Mouse (Mus musculus) small intestine, adult 2 months (tissue): ENCODE measurements around the gene Clec2e.

Source experiments
- CTCF ChIP-seq: fragments of 200-500 bp; IDR thresholded peaks from 2 replicates; pipeline ENCODE4 v1.5.1; 2012; ENCODE audit warnings: low read depth, mild to moderate bottlenecking, control low read depth, inconsistent platforms, low read length, moderate library complexity, mixed read lengths; ENCODE audit not compliant: insufficient replicate concordance, insufficient read length; ENCODE audit errors: extremely low read depth
- POLR2A ChIP-seq: fragments of 200-500 bp; IDR thresholded peaks from 2 replicates; pipeline ENCODE4 v1.6.1; 2012; ENCODE audit warnings: low read depth, mild to moderate bottlenecking, control low read depth, inconsistent platforms, low read length, moderate library complexity

GRCm38 (mm10) chr6:129132604-129133341 is 32.1 kb upstream of the Clec2e start:
- TF ChIP-seq CTCF (no peak), POLR2A (no peak)
